Mouse (Mus musculus): ENCODE results near the gene Tmem165. TPM values are rescaled to one million over a fixed set of nuclear protein-coding genes. Genes with fewer than 3 reads are reported as not detected.

Gene Tmem165
- polyA plus RNA-seq, 1 experiment from 2014 or later: 58.8 TPM

- ATAC-seq: no peak
Observed at GRCm38 (mm10) chr5:76179791-76180190, 3.9 kb upstream of the Tmem165 start.

GRCm38 (mm10) chr5:76182326-76182725 is 1.4 kb upstream of the Tmem165 start:
- ATAC-seq: no peak
- H3K36me3 ChIP-seq (ENCODE audit: control insufficient read depth, insufficient read depth, low read length): no peaks in the 10 kb centered on the region
- 66% methylated on average over 3 of the region's 3 CpGs for WGBS
- H3K9ac ChIP-seq (ENCODE audit: low read depth, low read length): no peak overlapping the region
- no peak overlapping the region for H3K4me2 ChIP-seq (ENCODE audit: low read depth, low read length)
- no peak overlapping the region for H3K27ac ChIP-seq (ENCODE audit: low read length)
- H3K9me3 ChIP-seq (ENCODE audit: control insufficient read depth, low read length): no peaks in the 10 kb centered on the region
- no peak overlapping the region for H3K4me3 ChIP-seq (ENCODE audit: low read length)
- H3K4me1 ChIP-seq (ENCODE audit: control insufficient read depth, insufficient read depth, low read length): peaks cover 27% of the 10 kb centered on the region
- H3K27me3 ChIP-seq (replicated peaks; ENCODE audit: control insufficient read depth, insufficient read depth, low read length): no peaks in the 10 kb centered on the region

More at GRCm38 (mm10) chr5:76179791-76180190, 3.9 kb upstream of the Tmem165 start:
- H3K4me1 ChIP-seq (ENCODE audit: control insufficient read depth, insufficient read depth, low read length): peaks cover 19% of the 10 kb centered on the region
- no peak overlapping the region for H3K9ac ChIP-seq (ENCODE audit: low read depth, low read length)
- H3K4me3 ChIP-seq (ENCODE audit: low read length): no peak overlapping the region
- H3K27me3 ChIP-seq (replicated peaks; ENCODE audit: control insufficient read depth, insufficient read depth, low read length): no peaks in the 10 kb centered on the region
- 87% methylated on average over 5 of the region's 5 CpGs for WGBS
- no peaks in the 10 kb centered on the region for H3K9me3 ChIP-seq (ENCODE audit: control insufficient read depth, low read length)
- H3K4me2 ChIP-seq (ENCODE audit: low read depth, low read length): no peak overlapping the region
- no peak overlapping the region for H3K27ac ChIP-seq (ENCODE audit: low read length)
- no peaks in the 10 kb centered on the region for H3K36me3 ChIP-seq (ENCODE audit: control insufficient read depth, insufficient read depth, low read length)

DNA sequence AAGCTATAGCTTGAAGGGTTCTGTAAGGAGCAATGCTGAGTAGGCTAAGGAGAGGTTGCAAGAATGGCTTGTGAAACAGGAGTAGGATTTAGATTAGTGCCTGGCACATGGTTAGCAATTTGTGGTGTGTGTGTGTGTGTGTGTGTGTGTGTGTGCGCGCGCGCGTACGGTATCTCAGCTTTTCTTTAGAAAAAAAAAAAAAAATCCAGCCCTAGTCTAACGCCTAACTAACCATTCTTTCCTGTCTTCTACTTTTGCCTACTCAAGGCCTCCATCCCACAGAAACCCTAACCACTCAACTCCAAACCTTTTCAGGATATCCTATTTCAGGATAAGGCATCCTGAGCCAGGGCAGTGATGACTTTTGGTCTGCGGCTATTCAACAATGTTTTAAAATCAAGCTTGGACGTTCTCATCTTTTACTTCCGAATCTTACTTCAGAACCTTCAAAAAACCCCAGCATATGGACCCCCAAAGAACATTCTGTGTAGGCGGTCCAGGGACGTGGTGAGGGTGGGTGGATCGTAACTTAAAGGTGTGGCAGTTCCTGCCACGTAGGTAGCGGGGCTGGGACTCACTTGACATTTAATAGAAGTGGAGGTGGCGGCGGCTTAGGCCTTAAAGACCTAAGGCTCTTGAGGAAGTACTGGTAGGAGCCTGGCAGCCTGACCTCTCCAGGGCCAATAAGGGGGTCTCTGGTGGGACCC is 484 bp upstream of the Tmem165 start:
- WGBS: 38% methylated on average over 17 of the region's 17 CpGs
- peak overlapping the region; percentile 95 for H3K4me3 ChIP-seq (ENCODE audit: low read length)
- no peak overlapping the region for H3K27ac ChIP-seq (ENCODE audit: low read length)
- H3K9ac ChIP-seq (ENCODE audit: low read depth, low read length): peak overlapping the region; percentile 98
- H3K9me3 ChIP-seq (ENCODE audit: control insufficient read depth, low read length): no peaks in the 10 kb centered on the region
- H3K4me1 ChIP-seq (ENCODE audit: control insufficient read depth, insufficient read depth, low read length): peaks cover 22% of the 10 kb centered on the region
- peak; percentile 72 for ATAC-seq
- no peaks in the 10 kb centered on the region for H3K27me3 ChIP-seq (replicated peaks; ENCODE audit: control insufficient read depth, insufficient read depth, low read length)
- no peaks in the 10 kb centered on the region for H3K36me3 ChIP-seq (ENCODE audit: control insufficient read depth, insufficient read depth, low read length)
- H3K4me2 ChIP-seq (ENCODE audit: low read depth, low read length): peak overlapping the region; percentile 89

DNA sequence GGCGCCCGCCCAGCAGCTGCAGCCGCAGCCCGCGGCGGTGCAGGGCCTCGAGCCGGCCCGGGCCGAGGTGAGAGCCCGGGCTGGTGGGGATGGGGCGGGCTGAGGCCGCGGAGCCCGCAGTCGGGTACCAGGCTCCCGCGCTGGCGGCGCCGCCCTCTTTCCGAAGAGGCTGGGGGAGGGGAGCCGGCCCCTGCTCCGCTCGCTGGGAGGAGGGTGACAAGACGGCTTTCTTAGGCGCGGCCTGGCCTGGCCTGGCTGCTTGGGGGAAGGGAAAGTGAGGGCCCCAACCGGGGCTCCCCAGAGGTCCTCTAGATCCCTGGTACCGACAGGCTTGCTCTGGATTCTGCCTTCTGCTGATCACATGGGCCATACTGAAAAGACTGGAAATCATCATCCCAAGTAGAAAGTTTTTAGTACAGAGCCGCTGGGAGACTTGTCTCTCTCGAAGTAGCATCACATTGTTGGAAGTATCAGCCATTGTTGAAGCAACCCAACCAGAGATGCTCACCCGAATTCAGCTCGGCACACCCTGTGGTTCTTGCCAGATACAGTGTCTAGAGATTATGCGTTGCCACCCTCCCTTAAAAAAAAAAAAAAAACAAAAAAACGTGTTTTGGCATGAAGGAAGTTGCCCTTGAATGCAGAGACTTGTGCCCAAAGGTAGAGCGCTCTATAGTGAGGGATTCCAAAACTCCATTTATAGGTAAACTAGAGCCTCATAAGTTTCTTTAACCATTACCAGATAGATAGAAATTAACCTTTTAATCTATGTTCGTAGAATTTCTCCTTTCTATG is 803 bp downstream of the Tmem165 start:
- 3% methylated on average over 38 of the region's 38 CpGs for WGBS
- Histone ChIP-seq H3K27me3 (replicated peaks; ENCODE audit: control insufficient read depth, insufficient read depth, low read length) (no peaks in the 10 kb centered on the region), H3K4me1 (ENCODE audit: control insufficient read depth, insufficient read depth, low read length) (peaks cover 27% of the 10 kb centered on the region), H3K36me3 (ENCODE audit: control insufficient read depth, insufficient read depth, low read length) (no peaks in the 10 kb centered on the region), H3K27ac (ENCODE audit: low read length) (peak overlapping the region; percentile 96), H3K9ac (ENCODE audit: low read depth, low read length) (peak overlapping the region; percentile 98), H3K4me3 (ENCODE audit: low read length) (peak overlapping the region; percentile 95), H3K4me2 (ENCODE audit: low read depth, low read length) (peak overlapping the region; percentile 89), H3K9me3 (ENCODE audit: control insufficient read depth, low read length) (no peaks in the 10 kb centered on the region)
- ATAC-seq: peak; percentile 90

GRCm38 (mm10) chr5:76187885-76188284 is 4.2 kb downstream of the Tmem165 start:
- no peaks in the 10 kb centered on the region for H3K9me3 ChIP-seq (ENCODE audit: control insufficient read depth, low read length)
- no peaks in the 10 kb centered on the region for H3K27me3 ChIP-seq (replicated peaks; ENCODE audit: control insufficient read depth, insufficient read depth, low read length)
- H3K4me2 ChIP-seq (ENCODE audit: low read depth, low read length): no peak overlapping the region
- no peak overlapping the region for H3K27ac ChIP-seq (ENCODE audit: low read length)
- ATAC-seq: no peak
- no peak overlapping the region for H3K4me3 ChIP-seq (ENCODE audit: low read length)
- peaks cover 36% of the 10 kb centered on the region for H3K4me1 ChIP-seq (ENCODE audit: control insufficient read depth, insufficient read depth, low read length)
- H3K9ac ChIP-seq (ENCODE audit: low read depth, low read length): no peak overlapping the region
- WGBS: 81% methylated on average over 5 of the region's 5 CpGs
- no peaks in the 10 kb centered on the region for H3K36me3 ChIP-seq (ENCODE audit: control insufficient read depth, insufficient read depth, low read length)

- Histone ChIP-seq H3K27me3 (replicated peaks; ENCODE audit: control insufficient read depth, insufficient read depth, low read length) (no peaks in the 10 kb centered on the region), H3K27ac (ENCODE audit: low read length) (peak overlapping the region; percentile 48; the same call in 1 of the 2 replicates), H3K36me3 (ENCODE audit: control insufficient read depth, insufficient read depth, low read length) (0 out of 2 replicates have a peak, but pooled peaks cover 3% of the 10 kb centered on the region), H3K4me3 (ENCODE audit: low read length) (no peak overlapping the region), H3K4me2 (ENCODE audit: low read depth, low read length) (no peak overlapping the region), H3K4me1 (ENCODE audit: control insufficient read depth, insufficient read depth, low read length) (peaks cover 25% of the 10 kb centered on the region), H3K9ac (ENCODE audit: low read depth, low read length) (no peak overlapping the region), H3K9me3 (ENCODE audit: control insufficient read depth, low read length) (no peaks in the 10 kb centered on the region)
- WGBS: 63% methylated on average over 4 of the region's 4 CpGs
- ATAC-seq: peak; percentile 84
Observed at GRCm38 (mm10) chr5:76190609-76191008, 6.9 kb downstream of the Tmem165 start.

- Histone ChIP-seq H3K4me2 (ENCODE audit: low read depth, low read length) (no peak overlapping the region), H3K9me3 (ENCODE audit: control insufficient read depth, low read length) (no peaks in the 10 kb centered on the region), H3K36me3 (ENCODE audit: control insufficient read depth, insufficient read depth, low read length) (peaks cover 3% of the 10 kb centered on the region; the same call in 1 of the 2 replicates), H3K27ac (ENCODE audit: low read length) (no peak overlapping the region), H3K27me3 (replicated peaks; ENCODE audit: control insufficient read depth, insufficient read depth, low read length) (no peaks in the 10 kb centered on the region), H3K4me1 (ENCODE audit: control insufficient read depth, insufficient read depth, low read length) (peaks cover 14% of the 10 kb centered on the region), H3K9ac (ENCODE audit: low read depth, low read length) (no peak overlapping the region), H3K4me3 (ENCODE audit: low read length) (no peak overlapping the region)
- ATAC-seq: no peak
Observed at GRCm38 (mm10) chr5:76193075-76193474, 9.4 kb downstream of the Tmem165 start.

DNA sequence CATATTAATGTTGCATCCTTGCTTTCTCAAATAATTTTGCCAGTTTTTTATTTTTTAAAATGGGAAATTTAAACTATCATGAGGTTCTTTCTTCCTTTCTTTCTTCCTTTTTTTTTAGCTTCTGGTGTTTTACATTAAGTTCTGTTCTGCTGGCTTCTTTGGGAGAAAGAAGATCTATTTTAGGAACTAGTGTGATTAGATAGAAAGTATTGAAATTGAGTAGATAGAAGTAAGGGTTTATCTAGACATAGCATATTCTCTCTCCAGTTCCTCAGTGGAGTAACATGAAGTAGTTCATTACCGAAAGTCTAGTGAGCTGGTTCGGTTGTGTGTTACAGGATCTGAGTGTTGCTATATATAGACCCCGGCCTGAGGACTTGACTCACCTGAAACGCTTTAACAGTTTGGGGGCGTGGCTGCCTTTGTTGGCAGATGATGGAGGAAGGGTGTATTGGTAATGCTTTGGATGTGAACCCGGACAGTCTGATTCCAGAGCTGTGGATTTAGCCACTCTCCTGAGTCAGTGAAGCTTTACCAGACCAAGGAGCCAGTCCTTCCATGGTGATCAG is 10.8 kb downstream of the Tmem165 start:
- H3K9me3 ChIP-seq (ENCODE audit: control insufficient read depth, low read length): no peaks in the 10 kb centered on the region
- no peak overlapping the region for H3K4me2 ChIP-seq (ENCODE audit: low read depth, low read length)
- no peaks in the 10 kb centered on the region for H3K27me3 ChIP-seq (replicated peaks; ENCODE audit: control insufficient read depth, insufficient read depth, low read length)
- no peak overlapping the region for H3K4me3 ChIP-seq (ENCODE audit: low read length)
- no peak overlapping the region for H3K27ac ChIP-seq (ENCODE audit: low read length)
- 75% methylated on average over 6 of the region's 6 CpGs for WGBS
- ATAC-seq: no peak
- H3K4me1 ChIP-seq (ENCODE audit: control insufficient read depth, insufficient read depth, low read length): peaks cover 9% of the 10 kb centered on the region
- H3K9ac ChIP-seq (ENCODE audit: low read depth, low read length): no peak overlapping the region
- peaks cover 6% of the 10 kb centered on the region; the same call in 1 of the 2 replicates for H3K36me3 ChIP-seq (ENCODE audit: control insufficient read depth, insufficient read depth, low read length)

GRCm38 (mm10) chr5:76199346-76199745 is 15.7 kb downstream of the Tmem165 start:
- Histone ChIP-seq H3K36me3 (ENCODE audit: control insufficient read depth, insufficient read depth, low read length) (peaks cover 18% of the 10 kb centered on the region), H3K27me3 (replicated peaks; ENCODE audit: control insufficient read depth, insufficient read depth, low read length) (no peaks in the 10 kb centered on the region), H3K9me3 (ENCODE audit: control insufficient read depth, low read length) (no peaks in the 10 kb centered on the region), H3K4me2 (ENCODE audit: low read depth, low read length) (no peak overlapping the region), H3K9ac (ENCODE audit: low read depth, low read length) (no peak overlapping the region), H3K4me1 (ENCODE audit: control insufficient read depth, insufficient read depth, low read length) (no peaks in the 10 kb centered on the region; the same call in 1 of the 2 replicates), H3K4me3 (ENCODE audit: low read length) (no peak overlapping the region), H3K27ac (ENCODE audit: low read length) (no peak overlapping the region)
- 90% methylated on average over 13 of the region's 13 CpGs for WGBS
- ATAC-seq: no peak
